Mouse (Mus musculus) limb, embryonic 14.5 days (tissue): ENCODE results near the gene Npy4r. TPM values are rescaled to one million over a fixed set of nuclear protein-coding genes. Genes with fewer than 3 reads are reported as not detected.

Experiments used
- ATAC-seq: fragments of 200-750 bp; cut with Nextera tagmentation; 2 replicates; pipeline ENCODE4 v1.8.0; 2017; ENCODE audit warnings: low read depth, moderate number of reproducible peaks, moderate TSS enrichment; ENCODE audit not compliant: low FRiP score
- DNase-seq: peaks from one replicate; pipeline ENCODE4 v3.0.0-alpha.2; 2015; ENCODE audit warnings: low spot score
- H3K27ac ChIP-seq: fragments of 300-500 bp; sonication (generic); replicated peaks from 2 replicates; pipeline ENCODE4 v1.5.1; 2014; ENCODE audit warnings: low read depth, mild to moderate bottlenecking, low read length, moderate library complexity, mixed read lengths
- H3K27me3 ChIP-seq: fragments of 300-500 bp; sonication (generic); 2 replicates; pipeline ENCODE4 v1.6.1; 2014; ENCODE audit warnings: low read length, mixed read lengths; ENCODE audit not compliant: control insufficient read depth, insufficient read depth
- H3K36me3 ChIP-seq: fragments of 300-500 bp; sonication (generic); 2 replicates; pipeline ENCODE4 v1.6.1; 2014; ENCODE audit warnings: mild to moderate bottlenecking, low read length, moderate library complexity, mixed read lengths; ENCODE audit not compliant: control insufficient read depth, insufficient read depth
- H3K4me1 ChIP-seq: fragments of 300-500 bp; sonication (generic); 2 replicates; pipeline ENCODE4 v1.6.1; 2014; ENCODE audit warnings: antibody characterized with exemption, low read length, mixed read lengths; ENCODE audit not compliant: control insufficient read depth, insufficient read depth
- H3K4me2 ChIP-seq: fragments of 300-500 bp; sonication (generic); replicated peaks from 2 replicates; pipeline ENCODE4 v1.6.1; 2014; ENCODE audit warnings: low read depth, mild to moderate bottlenecking, low read length, moderate library complexity; ENCODE audit not compliant: severe bottlenecking
- H3K4me3 ChIP-seq: fragments of 300-500 bp; sonication (generic); replicated peaks from 2 replicates; pipeline ENCODE4 v1.5.1; 2014; ENCODE audit warnings: low read length
- H3K9ac ChIP-seq: fragments of 300-500 bp; sonication (generic); 2 replicates; pipeline ENCODE4 v1.6.1; 2014; ENCODE audit warnings: mild to moderate bottlenecking, low read depth, low read length, moderate library complexity; ENCODE audit not compliant: severe bottlenecking
- H3K9me3 ChIP-seq: fragments of 300-500 bp; sonication (generic); 2 replicates; pipeline ENCODE4 v1.6.1; 2016; ENCODE audit warnings: low read length; ENCODE audit not compliant: control insufficient read depth
- POLR2A ChIP-seq: fragments of 200-500 bp; IDR thresholded peaks from 2 replicates; pipeline ENCODE4 v1.8.0; 2012; ENCODE audit warnings: inconsistent platforms, mild to moderate bottlenecking, moderate library complexity, borderline replicate concordance; ENCODE audit not compliant: insufficient read depth, insufficient read length; ENCODE audit errors: extremely low read depth
- WGBS: fragments of 180-500 bp; shearing (Covaris S2); extraction: QIAGEN DNeasy Blood & Tissue Kit; methylation state at CpG from one replicate; pipeline ENCODE4 v1.1.7; 2014; 5-methylcytosine and 5-hydroxymethylcytosine counted together
- polyA plus RNA-seq, 2 experiments: library from polyadenylated mRNA; depleted of rRNA in 1 of 2; stranded (reverse) in 1 of 2; unstranded in 1 of 2; fragments of >200 nt; fragmentation: Nextera tagmentation in 1 of 2; extraction: Ambion mirVana in 1 of 2; gene quantifications; 2 replicates each; pipeline versions ENCODE4 v1.2.1 to v1.2.3; 2012 to 2014

Gene Npy4r
- polyA plus RNA-seq, 2 experiments: 0.01 TPM; not detected in 1

GRCm38 (mm10) chr14:34119046-34119723 lies 33.1 kb downstream of the Npy4r start:
- no peak for DNase-seq
- no peak overlapping the region for H3K9ac ChIP-seq
- 68% methylated on average over 7 of the region's 7 CpGs for WGBS
- no peaks in the 10 kb centered on the region for H3K36me3 ChIP-seq
- TF ChIP-seq POLR2A: no peak
- no peaks in the 10 kb centered on the region for H3K9me3 ChIP-seq
- H3K4me3 ChIP-seq: no peak overlapping the region
- H3K27me3 ChIP-seq: no peaks in the 10 kb centered on the region
- no peaks in the 10 kb centered on the region for H3K4me1 ChIP-seq
- no peak overlapping the region for H3K27ac ChIP-seq
- ATAC-seq: no peak
- H3K4me2 ChIP-seq: no peak overlapping the region

- 85% methylated on average over 4 of the region's 4 CpGs for WGBS
Measured at GRCm38 (mm10) chr14:34114311-34114710, 38.0 kb downstream of the Npy4r start.

GRCm38 (mm10) chr14:34107594-34107993 lies 44.7 kb downstream of the Npy4r start:
- no peak for DNase-seq
- ATAC-seq: no peak
- no peak overlapping the region for H3K27ac ChIP-seq
- H3K4me1 ChIP-seq: peaks cover 4% of the 10 kb centered on the region; the same call in 1 of the 2 replicates
- no peaks in the 10 kb centered on the region for H3K27me3 ChIP-seq
- H3K4me2 ChIP-seq: no peak overlapping the region
- no peaks in the 10 kb centered on the region for H3K9me3 ChIP-seq
- H3K4me3 ChIP-seq: no peak overlapping the region
- H3K36me3 ChIP-seq: no peaks in the 10 kb centered on the region
- 78% methylated on average over 4 of the region's 4 CpGs for WGBS
- no peak for TF ChIP-seq POLR2A
- H3K9ac ChIP-seq: no peak overlapping the region

More at GRCm38 (mm10) chr14:34114311-34114710, 38.0 kb downstream of the Npy4r start:
- H3K4me1 ChIP-seq: no peaks in the 10 kb centered on the region
- H3K27ac ChIP-seq: no peak overlapping the region
- no peak overlapping the region for H3K4me3 ChIP-seq
- no peaks in the 10 kb centered on the region for H3K27me3 ChIP-seq
- H3K9ac ChIP-seq: no peak overlapping the region
- ATAC-seq: no peak
- H3K36me3 ChIP-seq: no peaks in the 10 kb centered on the region
- H3K4me2 ChIP-seq: no peak overlapping the region
- no peaks in the 10 kb centered on the region for H3K9me3 ChIP-seq
- TF ChIP-seq POLR2A: no peak
- no peak for DNase-seq

GRCm38 (mm10) chr14:34106389-34107062 lies 45.8 kb downstream of the Npy4r start:
- H3K4me3 ChIP-seq: no peak overlapping the region
- no peak overlapping the region for H3K9ac ChIP-seq
- no peaks in the 10 kb centered on the region for H3K36me3 ChIP-seq
- no peak for TF ChIP-seq POLR2A
- DNase-seq (no peak), ATAC-seq (no peak)
- no peak overlapping the region for H3K4me2 ChIP-seq
- peaks cover 4% of the 10 kb centered on the region; the same call in 1 of the 2 replicates for H3K4me1 ChIP-seq
- no peaks in the 10 kb centered on the region for H3K27me3 ChIP-seq
- WGBS: 57% methylated on average over 11 of the region's 12 CpGs
- no peaks in the 10 kb centered on the region for H3K9me3 ChIP-seq
- H3K27ac ChIP-seq: no peak overlapping the region

- DNase-seq (peak; percentile 64), ATAC-seq (0 out of 2 replicates have a peak, but pooled peaks have one; percentile 44)
- peaks cover 4% of the 10 kb centered on the region; the same call in 1 of the 2 replicates for H3K4me1 ChIP-seq
- H3K27me3 ChIP-seq: no peaks in the 10 kb centered on the region
- H3K4me3 ChIP-seq: no peak overlapping the region
- no peaks in the 10 kb centered on the region for H3K9me3 ChIP-seq
- no peak overlapping the region for H3K9ac ChIP-seq
- no peak for TF ChIP-seq POLR2A
- 19% methylated on average over 8 of the region's 8 CpGs for WGBS
- H3K36me3 ChIP-seq: no peaks in the 10 kb centered on the region
- no peak overlapping the region for H3K27ac ChIP-seq
- H3K4me2 ChIP-seq: no peak overlapping the region
Measured at GRCm38 (mm10) chr14:34104892-34105291, 47.4 kb downstream of the Npy4r start.
